Mouse (Mus musculus): Measurements from ENCODE around the gene Klhdc1. TPM values are rescaled to one million over a fixed set of nuclear protein-coding genes. Genes with fewer than 3 reads are reported as not detected.

Klhdc1 gene
- polyA plus RNA-seq, 1 experiment from 2014 or later = 7.7 TPM

GRCm38 (mm10) chr12:69298281-69298680 lies 57.3 kb downstream of the Klhdc1 start:
- H3K36me3 ChIP-seq = peaks cover 30% of the 10 kb centered on the region
- WGBS = 91% methylated on average over 4 of the region's 4 CpGs
- ATAC-seq (ENCODE audit: insufficient number of reproducible peaks, low FRiP score) = no peak
- peaks cover 23% of the 10 kb centered on the region for H3K4me1 ChIP-seq (replicated peaks)
- H3K4me3 ChIP-seq = peak overlapping the region; percentile 86; the same call in 1 of the 2 replicates
- peak overlapping the region; percentile 80 for H3K4me2 ChIP-seq
- H3K27ac ChIP-seq (ENCODE audit: poor library complexity, severe bottlenecking) = no peak overlapping the region
- no peaks in the 10 kb centered on the region for H3K27me3 ChIP-seq (replicated peaks)
- H3K9ac ChIP-seq = no peak overlapping the region
- H3K9me3 ChIP-seq (replicated peaks) = no peaks in the 10 kb centered on the region

GRCm38 (mm10) chr12:69299231-69299630 lies 58.3 kb downstream of the Klhdc1 start:
- Histone ChIP-seq H3K27me3 (replicated peaks) (no peaks in the 10 kb centered on the region), H3K9ac (peak overlapping the region; percentile 55), H3K4me2 (peak overlapping the region; percentile 80), H3K4me1 (replicated peaks) (peaks cover 23% of the 10 kb centered on the region), H3K27ac (ENCODE audit: poor library complexity, severe bottlenecking) (peak overlapping the region; percentile 4; the same call in 1 of the 2 replicates), H3K9me3 (replicated peaks) (no peaks in the 10 kb centered on the region), H3K4me3 (peak overlapping the region; percentile 86; the same call in 1 of the 2 replicates), H3K36me3 (peaks cover 38% of the 10 kb centered on the region)
- peak; percentile 66; the same call in 1 of the 2 replicates for ATAC-seq (ENCODE audit: insufficient number of reproducible peaks, low FRiP score)
- WGBS = 48% methylated on average over 12 of the region's 12 CpGs

DNA sequence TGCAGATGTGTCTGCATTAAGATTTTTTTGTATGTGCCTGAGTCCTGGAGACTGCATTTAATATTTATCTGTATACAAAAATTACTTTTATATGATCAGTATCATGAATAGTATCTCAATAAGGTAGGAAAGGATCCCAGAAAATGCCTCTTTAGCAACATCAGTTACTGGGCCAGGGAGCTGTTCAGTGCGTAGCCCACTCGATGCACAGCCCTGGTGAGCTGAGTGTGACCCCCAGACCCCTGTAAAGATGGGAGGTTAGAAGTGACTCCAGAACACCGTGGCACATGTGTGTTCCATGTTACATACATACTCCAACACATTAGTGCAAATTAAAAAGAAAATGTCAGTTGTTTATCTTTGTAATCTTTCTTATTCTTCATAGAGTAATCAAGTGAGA lies 58.9 kb downstream of the Klhdc1 start:
- WGBS = 91% methylated on average over 3 of the region's 3 CpGs
- Histone ChIP-seq H3K4me2 (peak overlapping the region; percentile 80; the same call in 1 of the 2 replicates), H3K27ac (ENCODE audit: poor library complexity, severe bottlenecking) (no peak overlapping the region), H3K9ac (no peak overlapping the region), H3K4me3 (no peak overlapping the region), H3K27me3 (replicated peaks) (no peaks in the 10 kb centered on the region), H3K4me1 (replicated peaks) (peaks cover 23% of the 10 kb centered on the region), H3K9me3 (replicated peaks) (no peaks in the 10 kb centered on the region), H3K36me3 (peaks cover 42% of the 10 kb centered on the region)
- no peak for ATAC-seq (ENCODE audit: insufficient number of reproducible peaks, low FRiP score)

DNA sequence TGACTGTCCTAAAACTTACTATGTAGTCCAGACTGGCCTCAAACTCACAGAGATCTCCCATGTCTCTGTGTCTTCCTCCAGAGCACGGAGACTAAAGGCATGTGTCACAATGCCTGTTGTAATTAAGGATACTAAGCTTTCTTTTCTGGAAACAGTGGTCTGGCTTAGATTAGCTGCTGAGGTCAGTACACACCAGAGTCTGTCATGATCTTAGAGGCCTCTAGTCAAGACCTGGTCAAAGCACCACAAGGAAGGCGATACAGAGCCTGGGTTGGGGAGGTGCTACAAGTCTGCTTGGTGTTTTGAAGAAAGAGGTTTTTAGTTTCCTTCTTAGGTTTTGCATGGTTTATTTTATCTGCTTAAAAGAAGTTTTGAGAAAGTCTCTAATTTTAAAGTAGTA lies 59.4 kb downstream of the Klhdc1 start:
- H3K4me2 ChIP-seq = no peak overlapping the region
- H3K36me3 ChIP-seq = peaks cover 47% of the 10 kb centered on the region
- 78% methylated on average over 2 of the region's 2 CpGs for WGBS
- no peak overlapping the region for H3K9ac ChIP-seq
- H3K4me1 ChIP-seq (replicated peaks) = peaks cover 23% of the 10 kb centered on the region
- no peaks in the 10 kb centered on the region for H3K27me3 ChIP-seq (replicated peaks)
- no peaks in the 10 kb centered on the region for H3K9me3 ChIP-seq (replicated peaks)
- no peak for ATAC-seq (ENCODE audit: insufficient number of reproducible peaks, low FRiP score)
- no peak overlapping the region for H3K4me3 ChIP-seq
- H3K27ac ChIP-seq (ENCODE audit: poor library complexity, severe bottlenecking) = no peak overlapping the region

DNA sequence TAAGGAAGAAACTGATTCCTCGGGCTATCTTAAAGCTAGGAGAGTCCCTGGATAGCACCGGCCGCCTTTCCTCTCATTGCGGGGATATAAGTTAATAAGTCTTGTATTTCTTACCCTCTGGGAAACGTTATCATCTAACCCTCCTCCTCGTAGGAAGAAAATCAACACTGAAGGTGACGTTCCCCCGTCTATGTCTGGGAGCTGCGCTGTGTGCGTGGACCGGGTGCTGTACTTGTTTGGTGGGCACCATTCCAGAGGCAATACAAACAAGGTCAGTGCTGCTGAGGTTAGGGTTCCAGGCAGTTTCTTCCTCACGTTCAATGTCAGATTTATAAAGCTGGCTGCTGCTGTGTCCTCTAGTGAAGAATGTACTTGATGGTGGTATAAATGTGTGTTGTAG lies 61.2 kb downstream of the Klhdc1 start:
- Histone ChIP-seq H3K4me3 (no peak overlapping the region), H3K9me3 (replicated peaks) (no peaks in the 10 kb centered on the region), H3K36me3 (peaks cover 64% of the 10 kb centered on the region), H3K4me1 (replicated peaks) (peaks cover 23% of the 10 kb centered on the region), H3K27ac (ENCODE audit: poor library complexity, severe bottlenecking) (no peak overlapping the region), H3K9ac (no peak overlapping the region), H3K4me2 (no peak overlapping the region), H3K27me3 (replicated peaks) (no peaks in the 10 kb centered on the region)
- ATAC-seq (ENCODE audit: insufficient number of reproducible peaks, low FRiP score) = no peak
- WGBS = 94% methylated on average over 12 of the region's 12 CpGs

- H3K27ac ChIP-seq (ENCODE audit: poor library complexity, severe bottlenecking) = no peak overlapping the region
- H3K4me1 ChIP-seq (replicated peaks) = peaks cover 9% of the 10 kb centered on the region
- WGBS = 76% methylated on average over 2 of the region's 2 CpGs
- H3K36me3 ChIP-seq = peaks cover 81% of the 10 kb centered on the region
- no peak overlapping the region for H3K9ac ChIP-seq
- no peak overlapping the region for H3K4me2 ChIP-seq
- H3K4me3 ChIP-seq = no peak overlapping the region
- no peaks in the 10 kb centered on the region for H3K27me3 ChIP-seq (replicated peaks)
- no peak for ATAC-seq (ENCODE audit: insufficient number of reproducible peaks, low FRiP score)
- no peaks in the 10 kb centered on the region for H3K9me3 ChIP-seq (replicated peaks)
These were observed 63.1 kb downstream of the Klhdc1 start for GRCm38 (mm10) chr12:69304051-69304450.

DNA sequence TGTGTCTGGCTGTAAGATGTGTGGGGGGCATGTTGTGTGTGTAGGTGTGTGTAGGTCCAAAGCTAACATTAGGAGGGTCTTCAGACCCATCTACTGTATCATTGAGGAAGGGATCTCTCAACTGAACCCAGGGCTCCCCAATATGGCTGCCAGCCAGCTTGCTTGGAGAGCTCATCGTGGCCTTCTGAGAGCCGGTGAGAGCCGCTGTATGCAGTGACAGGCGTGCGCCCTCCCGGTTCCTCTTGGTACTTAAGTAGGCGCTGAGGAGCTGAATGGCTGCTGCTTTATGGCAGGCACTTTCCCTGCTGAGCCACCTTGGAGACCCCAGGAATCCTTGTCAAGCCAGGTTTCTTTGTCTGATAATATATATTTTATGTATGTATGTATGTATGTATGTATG lies 65.4 kb downstream of the Klhdc1 start:
- Histone ChIP-seq H3K27ac (ENCODE audit: poor library complexity, severe bottlenecking) (no peak overlapping the region), H3K4me1 (replicated peaks) (no peaks in the 10 kb centered on the region), H3K4me3 (no peak overlapping the region), H3K27me3 (replicated peaks) (no peaks in the 10 kb centered on the region), H3K9ac (no peak overlapping the region), H3K9me3 (replicated peaks) (no peaks in the 10 kb centered on the region), H3K36me3 (peaks cover 93% of the 10 kb centered on the region), H3K4me2 (no peak overlapping the region)
- WGBS = 91% methylated on average over 7 of the region's 7 CpGs
- no peak for ATAC-seq (ENCODE audit: insufficient number of reproducible peaks, low FRiP score)

DNA sequence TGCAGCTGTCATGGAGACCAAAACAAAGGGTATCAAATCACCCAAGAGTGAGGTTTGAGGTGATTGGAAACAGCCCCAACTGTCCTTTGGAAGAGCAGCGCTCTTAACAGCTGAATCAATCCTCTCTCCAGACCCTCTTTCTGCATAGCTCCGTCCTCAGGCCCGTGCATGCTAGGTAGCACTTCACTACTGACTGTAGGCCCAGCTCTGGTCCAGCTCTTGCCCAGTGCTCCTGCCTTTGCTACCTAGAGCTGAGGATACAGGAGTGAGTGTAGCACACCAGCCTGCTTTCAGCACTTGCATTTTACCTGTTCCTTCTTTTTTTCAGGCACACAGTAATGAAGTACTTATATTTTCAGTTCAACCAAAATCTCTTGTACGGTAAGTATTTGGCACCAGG lies 68.7 kb downstream of the Klhdc1 start:
- Histone ChIP-seq H3K4me1 (replicated peaks) (no peaks in the 10 kb centered on the region), H3K27ac (ENCODE audit: poor library complexity, severe bottlenecking) (no peak overlapping the region), H3K4me2 (no peak overlapping the region), H3K27me3 (replicated peaks) (no peaks in the 10 kb centered on the region), H3K4me3 (no peak overlapping the region), H3K36me3 (peaks cover 87% of the 10 kb centered on the region), H3K9me3 (replicated peaks) (no peaks in the 10 kb centered on the region), H3K9ac (no peak overlapping the region)
- no peak for ATAC-seq (ENCODE audit: insufficient number of reproducible peaks, low FRiP score)
- 94% methylated on average over 4 of the region's 4 CpGs for WGBS

GRCm38 (mm10) chr12:69318431-69318830 lies 77.5 kb downstream of the Klhdc1 start:
- Histone ChIP-seq H3K27ac (ENCODE audit: poor library complexity, severe bottlenecking) (peak overlapping the region; percentile 76), H3K27me3 (replicated peaks) (no peaks in the 10 kb centered on the region), H3K4me2 (no peak overlapping the region), H3K9me3 (replicated peaks) (no peaks in the 10 kb centered on the region), H3K4me1 (replicated peaks) (peaks cover 17% of the 10 kb centered on the region), H3K9ac (no peak overlapping the region), H3K36me3 (peaks cover 67% of the 10 kb centered on the region), H3K4me3 (no peak overlapping the region)
- ATAC-seq (ENCODE audit: insufficient number of reproducible peaks, low FRiP score) = peak; percentile 68

GRCm38 (mm10) chr12:69331187-69331586 lies 90.2 kb downstream of the Klhdc1 start:
- Histone ChIP-seq H3K4me2 (no peak overlapping the region), H3K4me1 (replicated peaks) (no peaks in the 10 kb centered on the region), H3K9me3 (replicated peaks) (no peaks in the 10 kb centered on the region), H3K9ac (no peak overlapping the region), H3K27ac (ENCODE audit: poor library complexity, severe bottlenecking) (no peak overlapping the region), H3K4me3 (no peak overlapping the region), H3K36me3 (peaks cover 65% of the 10 kb centered on the region), H3K27me3 (replicated peaks) (no peaks in the 10 kb centered on the region)
- 91% methylated on average over 3 of the region's 3 CpGs for whole genome bisulfite sequencing
- no peak for ATAC-seq (ENCODE audit: insufficient number of reproducible peaks, low FRiP score)

DNA sequence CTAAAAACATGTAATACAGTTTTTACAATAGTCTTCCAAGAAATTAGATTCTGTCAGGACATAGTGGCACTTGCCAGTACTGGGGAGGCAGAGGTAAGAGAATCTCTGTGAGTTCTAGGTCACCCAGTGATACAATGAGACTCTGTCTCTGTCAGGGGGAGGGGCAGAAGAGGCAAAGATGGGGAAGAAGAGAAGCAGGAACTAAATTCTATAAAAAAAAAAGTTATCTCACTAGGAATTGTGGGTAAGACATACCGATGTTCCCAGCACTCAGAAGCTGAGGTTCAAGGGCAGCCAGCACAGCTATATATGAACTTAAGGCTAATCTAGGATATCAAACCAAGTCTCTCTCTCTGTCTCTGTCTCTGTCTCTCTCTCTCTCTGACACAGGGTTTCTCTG lies 91.2 kb downstream of the Klhdc1 start:
- 87% methylated on average over 1 of the region's 1 CpGs for WGBS

GRCm38 (mm10) chr12:69333547-69333946 lies 92.6 kb downstream of the Klhdc1 start:
- peaks cover 66% of the 10 kb centered on the region for H3K36me3 ChIP-seq
- no peaks in the 10 kb centered on the region for H3K4me1 ChIP-seq (replicated peaks)
- no peak overlapping the region for H3K9ac ChIP-seq
- no peaks in the 10 kb centered on the region for H3K27me3 ChIP-seq (replicated peaks)
- H3K4me2 ChIP-seq = no peak overlapping the region
- no peaks in the 10 kb centered on the region for H3K9me3 ChIP-seq (replicated peaks)
- H3K4me3 ChIP-seq = no peak overlapping the region
- WGBS = 84% methylated on average over 2 of the region's 2 CpGs
- no peak for ATAC-seq (ENCODE audit: insufficient number of reproducible peaks, low FRiP score)
- H3K27ac ChIP-seq (ENCODE audit: poor library complexity, severe bottlenecking) = no peak overlapping the region

More for the DNA sequence above, 91.2 kb downstream of the Klhdc1 start:
- Histone ChIP-seq H3K27ac (ENCODE audit: poor library complexity, severe bottlenecking) (no peak overlapping the region), H3K4me1 (replicated peaks) (no peaks in the 10 kb centered on the region), H3K4me2 (no peak overlapping the region), H3K36me3 (peaks cover 68% of the 10 kb centered on the region), H3K4me3 (no peak overlapping the region), H3K9me3 (replicated peaks) (no peaks in the 10 kb centered on the region), H3K9ac (no peak overlapping the region), H3K27me3 (replicated peaks) (no peaks in the 10 kb centered on the region)
- ATAC-seq (ENCODE audit: insufficient number of reproducible peaks, low FRiP score) = no peak
